In the genomic region with DNA sequence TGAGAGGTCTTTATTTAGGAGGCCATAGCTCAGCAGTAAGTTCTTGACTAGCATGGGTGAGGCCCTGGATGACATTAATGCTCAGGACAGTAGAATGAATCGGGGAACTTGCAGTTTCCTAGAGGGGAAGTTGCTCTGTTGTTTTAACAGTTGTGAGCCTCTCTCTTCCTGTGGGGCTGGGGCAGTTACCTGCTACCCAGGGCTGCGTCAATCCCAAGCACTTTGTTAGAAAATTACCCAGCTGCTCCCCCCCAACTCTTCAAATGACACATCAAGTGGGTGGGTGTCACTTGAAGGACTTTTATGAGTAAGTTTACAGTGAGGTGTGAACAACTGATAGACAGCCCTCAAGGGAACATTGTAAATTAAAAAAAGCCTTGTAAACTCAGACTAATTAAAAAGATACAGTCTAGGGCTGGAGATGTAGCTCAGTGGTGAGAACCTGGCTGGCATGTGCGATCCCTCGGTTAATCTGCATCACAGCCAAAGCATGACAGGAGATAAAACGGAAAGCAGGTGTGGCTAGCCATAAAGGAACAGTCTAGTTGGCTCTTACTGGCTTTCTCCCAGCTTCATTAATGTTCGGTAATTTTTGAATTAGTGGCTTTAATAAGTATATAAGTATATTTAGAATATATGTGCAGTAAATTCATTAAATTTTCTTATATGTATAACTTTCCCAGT, we compare ENCODE assay signal across 16 mouse cellular contexts. TPM values are rescaled to one million over a fixed set of nuclear protein-coding genes. Genes with fewer than 3 reads are reported as not detected.
DNase-seq lines count a peak whose midpoint lies in the region; ATAC-seq and TF ChIP-seq lines count a peak whose summit lies in the region.
"Had no signal": no experiment of that assay in that cellular context is flagged by ENCODE, and none has a peak within 500 bp of the region (broad histone marks: within the 10 kb centered on the region; RNA-seq: fewer than 3 reads in every experiment).

No protein-coding gene starts in this region.

- no peak overlapping the region for H3K4me2 ChIP-seq in heart, embryonic 13.5 days
- no peak overlapping the region for H3K4me2 ChIP-seq in neural tube, embryonic 15.5 days
- H3K4me2 ChIP-seq: forebrain, embryonic 12.5 days; heart, embryonic 15.5 days; neural tube, embryonic 13.5 days had no signal

- H3K4me1 ChIP-seq in heart, embryonic 13.5 days, result peaks cover 25% of the 10 kb centered on the region
- H3K4me1 ChIP-seq in thymus, adult 2 months (replicated peaks; ENCODE audit: control insufficient read depth, insufficient read depth, low read length), result peaks cover 16% of the 10 kb centered on the region
- H3K4me1 ChIP-seq in neural tube, embryonic 15.5 days, result no peaks in the 10 kb centered on the region
- peaks cover 7% of the 10 kb centered on the region for H3K4me1 ChIP-seq in lung, adult 2 months (ENCODE audit: control insufficient read depth, insufficient read depth, low read length)
- H3K4me1 ChIP-seq: embryonic facial prominence, embryonic 10.5 days; forebrain, embryonic 12.5 days; neural tube, embryonic 13.5 days had no signal

- intact Hi-C loops in heart, postnatal 25 days (cut with DNase I), result no loop called here

- ATAC-seq in heart, embryonic 13.5 days (ENCODE audit: extremely low read depth, insufficient number of reproducible peaks, low FRiP score, low TSS enrichment), result no peak
- ATAC-seq in hematopoietic stem cell, adult 5-6 weeks (replicated peaks in 1 of 2; ENCODE audit: insufficient read depth in 1 of 2, low FRiP score in 2 of 2, low TSS enrichment in 1 of 2, low read depth in 1 of 2, poor library complexity in 2 of 2, severe bottlenecking in 2 of 2), result peak; percentile 59 to 66
- ATAC-seq in neural tube, embryonic 15.5 days (ENCODE audit: low FRiP score), result no peak

- H3K9me3 ChIP-seq in heart, embryonic 13.5 days, result no peaks in the 10 kb centered on the region
- H3K9me3 ChIP-seq in neural tube, embryonic 15.5 days (replicated peaks), result no peaks in the 10 kb centered on the region
- H3K9me3 ChIP-seq: embryonic facial prominence, embryonic 10.5 days; forebrain, embryonic 12.5 days; heart, embryonic 15.5 days; neural tube, embryonic 13.5 days had no signal

- TF ChIP-seq CTCF in thymus, adult 2 months (IDR thresholded peaks at IDR 0.05; ENCODE audit: borderline replicate concordance, control insufficient read depth, extremely low read depth, insufficient read depth, low read length, poor library complexity), result no peak
- TF ChIP-seq CTCF in lung, adult 2 months (IDR thresholded peaks at IDR 0.05; ENCODE audit: insufficient read depth, low read length), result no peak

- no peak overlapping the region for H3K9ac ChIP-seq in heart, embryonic 13.5 days
- H3K9ac ChIP-seq in neural tube, embryonic 15.5 days (replicated peaks), result no peak overlapping the region
- H3K9ac ChIP-seq: forebrain, embryonic 12.5 days; heart, embryonic 15.5 days; neural tube, embryonic 13.5 days had no signal

- no peak overlapping the region for H3K4me3 ChIP-seq in heart, embryonic 13.5 days
- no peak overlapping the region for H3K4me3 ChIP-seq in thymus, adult 2 months (ENCODE audit: control insufficient read depth, insufficient read depth, low read length)
- no peak overlapping the region for H3K4me3 ChIP-seq in neural tube, embryonic 15.5 days (replicated peaks)
- no peak overlapping the region for H3K4me3 ChIP-seq in lung, adult 2 months (replicated peaks; ENCODE audit: extremely low read depth, low read depth, low read length)
- H3K4me3 ChIP-seq: embryonic facial prominence, embryonic 10.5 days; forebrain, embryonic 12.5 days; heart, embryonic 15.5 days; neural tube, embryonic 13.5 days had no signal

- 64% methylated on average over 6 of the region's 6 CpGs for WGBS in heart, embryonic 13.5 days
- 26% methylated on average over 6 of the region's 6 CpGs for WGBS in thymus, adult 2 months
- 70% methylated on average over 6 of the region's 6 CpGs for WGBS in neural tube, embryonic 15.5 days
- WGBS in lung, adult 2 months, result 70% methylated on average over 6 of the region's 6 CpGs

- no peaks in the 10 kb centered on the region for H3K27me3 ChIP-seq in heart, embryonic 13.5 days (replicated peaks)
- H3K27me3 ChIP-seq in thymus, adult 2 months (ENCODE audit: control insufficient read depth, insufficient read depth, low read length), result no peaks in the 10 kb centered on the region
- H3K27me3 ChIP-seq in neural tube, embryonic 15.5 days (replicated peaks), result no peaks in the 10 kb centered on the region
- H3K27me3 ChIP-seq: forebrain, embryonic 12.5 days; heart, embryonic 15.5 days; neural tube, embryonic 13.5 days had no signal

- no peak for DNase-seq in heart, postnatal 25 days (ENCODE audit: low spot score)
- DNase-seq in CD8-positive naive resting alpha-beta T cell, adult 2 months (ENCODE audit: low read depth in 2 of 2, low spot score in 2 of 2), result peak; percentile 17 to 38
- DNase-seq in thymus, adult 2 months, result peak; percentile 18
- DNase-seq in adrenal gland, postnatal 10 days, result no peak
- DNase-seq in lung, adult 2 months, result no peak
- DNase-seq: adrenal gland, postnatal 36 days; cerebellum, adult 11-12 months; gastrocnemius, postnatal 10 days; lung, adult 18-20 months had no signal

- no peak for TF ChIP-seq POLR2A in thymus, adult 2 months (IDR thresholded peaks at IDR 0.05; ENCODE audit: control insufficient read depth, extremely low read depth, insufficient read depth, low read length, poor library complexity)
- no peak for TF ChIP-seq POLR2A in lung, adult 2 months (IDR thresholded peaks at IDR 0.05; ENCODE audit: borderline replicate concordance, extremely low read depth, low read depth, low read length)

- no peaks in the 10 kb centered on the region for H3K36me3 ChIP-seq in heart, embryonic 13.5 days
- no peaks in the 10 kb centered on the region for H3K36me3 ChIP-seq in thymus, adult 2 months (ENCODE audit: control insufficient read depth, insufficient read depth, low read length)
- no peaks in the 10 kb centered on the region for H3K36me3 ChIP-seq in neural tube, embryonic 15.5 days
- H3K36me3 ChIP-seq: embryonic facial prominence, embryonic 10.5 days; forebrain, embryonic 12.5 days; heart, embryonic 15.5 days; neural tube, embryonic 13.5 days had no signal

- 0 out of 2 replicates have a peak overlapping the region, but pooled peaks have one; percentile 12 for H3K27ac ChIP-seq in heart, embryonic 13.5 days (replicated peaks)
- no peak overlapping the region for H3K27ac ChIP-seq in thymus, adult 2 months (ENCODE audit: control insufficient read depth, insufficient read depth, low read length)
- no peak overlapping the region for H3K27ac ChIP-seq in neural tube, embryonic 15.5 days (replicated peaks)
- H3K27ac ChIP-seq: embryonic facial prominence, embryonic 10.5 days; forebrain, embryonic 12.5 days; heart, embryonic 15.5 days; neural tube, embryonic 13.5 days had no signal

RNA-seq across cellular contexts. Expression of a gene that starts 10.4 kb away (rescaled TPM):
- polyA plus RNA-seq in heart, embryonic 13.5 days (2015; fragmentation: Nextera tagmentation; extraction: Ambion mirVana), result 8.8 and 10.0 TPM in 2 replicates
- total RNA-seq in heart, postnatal 25 days (2021), result 10 to 100 TPM; 22.6 to 23.2 TPM
- 50.7 and 52.8 TPM in 2 replicates for total RNA-seq in hematopoietic stem cell, adult 5-6 weeks (2017)
- 20.2 and 20.7 TPM in 2 replicates for polyA plus RNA-seq in thymus, adult 2 months (2012; rRNA removed)
- total RNA-seq in adrenal gland, postnatal 10 days (2021), result 10 to 100 TPM; 13.7 to 21.9 TPM
- 9.1 and 9.7 TPM in 2 replicates for polyA plus RNA-seq in neural tube, embryonic 15.5 days (2015; fragmentation: Nextera tagmentation; extraction: Ambion mirVana)
- polyA plus RNA-seq in lung, adult 2 months (2012; rRNA removed), result 4.7 and 7.3 TPM in 2 replicates

Comparison
In these comparisons a context has a peak if more than half of its experiments do, and no peak if none do; other contexts are left out.
1. ATAC-seq: peak in hematopoietic stem cell, adult 5-6 weeks (2 of 2); none in heart, embryonic 13.5 days (single experiment) and neural tube, embryonic 15.5 days (single experiment).
2. DNase-seq: peak in CD8-positive naive resting alpha-beta T cell, adult 2 months (2 of 2) and thymus, adult 2 months (single experiment); none in heart, postnatal 25 days (single experiment), adrenal gland, postnatal 10 days (single experiment) and lung, adult 2 months (single experiment).